Mouse (Mus musculus) lung, postnatal 14 days (tissue): ENCODE results near the gene Abca4.
"Not testable (repeated sequence)": the region's sequence is repeated elsewhere in the genome, so short reads cannot be mapped to it uniquely, and the experiment has no call there.

ENCODE experiments used
- DNase-seq: peaks from one replicate; pipeline ENCODE4 v3.0.0; 2021

Abca4 gene

DNA sequence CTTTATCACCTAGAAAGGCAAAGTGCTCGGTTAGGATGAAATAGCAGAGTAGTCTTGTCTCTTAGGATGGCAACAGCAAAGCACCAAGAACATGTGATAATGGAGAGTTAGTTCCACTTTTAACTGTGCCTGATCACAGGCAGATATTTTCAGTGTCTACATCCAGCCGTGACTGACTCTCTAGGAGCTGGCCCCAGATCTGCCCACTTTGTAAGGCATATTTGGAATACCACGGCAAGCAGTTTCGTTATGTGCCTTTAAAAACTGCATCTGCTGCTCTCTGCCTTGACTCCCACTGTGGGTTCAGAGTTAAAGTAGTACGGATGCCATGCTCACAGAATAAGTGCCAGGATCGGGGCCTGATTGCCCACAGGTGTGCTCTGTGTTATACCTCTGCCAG is 182.7 kb downstream of the Abca4 start:
- not testable (repeated sequence) for DNase-seq
